In the genomic region with DNA sequence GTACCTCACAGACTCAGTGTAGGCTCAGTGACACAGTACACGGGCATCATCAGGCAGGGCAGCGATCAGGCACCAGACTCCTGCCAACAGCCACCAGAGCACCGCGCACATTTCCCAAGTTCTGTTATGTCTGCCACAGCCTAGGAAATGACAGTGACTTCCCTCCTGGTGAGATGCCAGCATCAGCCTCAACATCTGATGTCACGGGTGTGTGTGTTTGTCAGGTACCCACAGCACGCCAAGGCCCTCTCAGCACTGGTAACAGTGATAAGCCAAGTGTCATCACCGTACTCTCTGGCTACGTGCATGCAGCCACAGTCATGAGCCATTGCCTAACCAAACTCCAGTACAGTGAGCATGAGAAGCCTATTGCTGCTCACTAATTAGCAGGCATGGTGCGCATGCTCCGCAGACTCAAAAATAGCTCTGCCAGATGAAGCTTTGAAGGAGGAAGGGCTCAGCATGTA, we compare ENCODE assay signal across 11 mouse cellular contexts. TPM values are rescaled to one million over a fixed set of nuclear protein-coding genes. Genes with fewer than 3 reads are reported as not detected.
DNase-seq lines count a peak whose midpoint lies in the region; ATAC-seq lines count a peak whose summit lies in the region.
"Had no signal": no experiment of that assay in that cellular context is flagged by ENCODE, and none has a peak within 500 bp of the region (broad histone marks: within the 10 kb centered on the region; RNA-seq: fewer than 3 reads in every experiment).

No protein-coding gene starts in this region.

- H3K9ac ChIP-seq in heart, embryonic 15.5 days: no peak overlapping the region
- H3K9ac ChIP-seq: liver, embryonic 14.5 days had no signal

- no peaks in the 10 kb centered on the region for H3K27me3 ChIP-seq in heart, embryonic 15.5 days
- peaks cover 37% of the 10 kb centered on the region for H3K27me3 ChIP-seq in midbrain, embryonic 10.5 days (ENCODE audit: low read depth, poor library complexity, severe bottlenecking)

- intact Hi-C loops in heart, postnatal 14 days (cut with DNase I): no loop called here

- 61% methylated on average over 10 of the region's 10 CpGs for WGBS in heart, embryonic 15.5 days
- WGBS in midbrain, embryonic 10.5 days: 93% methylated on average over 10 of the region's 10 CpGs

- H3K27ac ChIP-seq in heart, embryonic 15.5 days: peak overlapping the region; percentile 46
- H3K27ac ChIP-seq in midbrain, embryonic 10.5 days (replicated peaks): no peak overlapping the region

- no peak for DNase-seq in heart, postnatal 14 days
- peak; percentile 38 for DNase-seq in layer of hippocampus, adult 9-10 months (ENCODE audit: low spot score)
- peak; percentile 24 to 47 for DNase-seq in monocyte, adult 2 months (ENCODE audit: low read depth in 1 of 2, low spot score in 2 of 2)
- DNase-seq in T-cell, adult 2 months (ENCODE audit: low spot score): no peak
- no peak for DNase-seq in midbrain, embryonic 10.5 days (ENCODE audit: low spot score)
- no peak for DNase-seq in gastrocnemius, postnatal 10 days
- DNase-seq: thymus, adult 18-20 months had no signal

- no peaks in the 10 kb centered on the region for H3K9me3 ChIP-seq in heart, embryonic 15.5 days (replicated peaks)
- no peaks in the 10 kb centered on the region for H3K9me3 ChIP-seq in midbrain, embryonic 10.5 days (replicated peaks)

- H3K36me3 ChIP-seq in heart, embryonic 15.5 days: no peaks in the 10 kb centered on the region
- no peaks in the 10 kb centered on the region for H3K36me3 ChIP-seq in midbrain, embryonic 10.5 days

- no peak overlapping the region for H3K4me2 ChIP-seq in heart, embryonic 15.5 days

- H3K4me3 ChIP-seq in heart, embryonic 15.5 days: no peak overlapping the region
- H3K4me3 ChIP-seq in midbrain, embryonic 10.5 days: no peak overlapping the region

- ATAC-seq in heart, embryonic 15.5 days (replicated peaks; ENCODE audit: insufficient number of reproducible peaks, insufficient read depth, low FRiP score, low read depth): peak; percentile 57
- ATAC-seq in common myeloid progenitor, adult 5-6 weeks (replicated peaks; ENCODE audit: low read depth, poor library complexity, severe bottlenecking): peak; percentile 53
- ATAC-seq: hindbrain, embryonic 16.5 days had no signal

- peaks cover 24% of the 10 kb centered on the region for H3K4me1 ChIP-seq in heart, embryonic 15.5 days (replicated peaks)
- H3K4me1 ChIP-seq in midbrain, embryonic 10.5 days: peaks cover 25% of the 10 kb centered on the region

RNA-seq across cellular contexts. Expression of a gene that starts 0.7 kb away (rescaled TPM):
- 1.2 and 1.5 TPM in 2 replicates for polyA plus RNA-seq in heart, embryonic 15.5 days (2015; fragmentation: Nextera tagmentation; extraction: Ambion mirVana)
- total RNA-seq in heart, postnatal 14 days (2021): under 1 TPM; 0.67 to 0.71 TPM
- total RNA-seq in common myeloid progenitor, adult 5-6 weeks (2017): 3.1 and 5.8 TPM in 2 replicates
- polyA plus RNA-seq in midbrain, embryonic 10.5 days (2016; fragmentation: Nextera tagmentation; extraction: Ambion mirVana): 0.98 and 1.4 TPM in 2 replicates
- under 1 TPM in 1 of 2 experiments, not detected in 1; 0.56 TPM for total RNA-seq in gastrocnemius, postnatal 10 days (2021)

RNA-seq across cellular contexts. Expression of a gene that starts 10.5 kb away (rescaled TPM):
- polyA plus RNA-seq in heart, embryonic 15.5 days (2015; fragmentation: Nextera tagmentation; extraction: Ambion mirVana): 0.10 and 0.19 TPM in 2 replicates
- under 1 TPM; 0.15 to 0.19 TPM for total RNA-seq in heart, postnatal 14 days (2021)
- not detected in 2 replicates for total RNA-seq in common myeloid progenitor, adult 5-6 weeks (2017)
- 0.06 and 0.09 TPM in 2 replicates for polyA plus RNA-seq in midbrain, embryonic 10.5 days (2016; fragmentation: Nextera tagmentation; extraction: Ambion mirVana)
- total RNA-seq in gastrocnemius, postnatal 10 days (2021): not detected
- polyA plus RNA-seq: hindbrain, embryonic 16.5 days had no signal

RNA-seq across cellular contexts. Expression of a gene that starts 24.3 kb away (rescaled TPM):
- 0.33 and 0.62 TPM in 2 replicates for polyA plus RNA-seq in heart, embryonic 15.5 days (2015; fragmentation: Nextera tagmentation; extraction: Ambion mirVana)
- not detected for total RNA-seq in heart, postnatal 14 days (2021)
- 0.23 TPM in 1 of 2 replicates, not detected in the other for total RNA-seq in common myeloid progenitor, adult 5-6 weeks (2017)
- 0.29 and 0.32 TPM in 2 replicates for polyA plus RNA-seq in midbrain, embryonic 10.5 days (2016; fragmentation: Nextera tagmentation; extraction: Ambion mirVana)
- under 1 TPM in 1 of 2 experiments, not detected in 1; 0.32 TPM for total RNA-seq in gastrocnemius, postnatal 10 days (2021)

Comparison
In these comparisons a context has a peak if more than half of its experiments do, and no peak if none do; other contexts are left out.
1. DNase-seq: peak in layer of hippocampus, adult 9-10 months (single experiment) and monocyte, adult 2 months (2 of 2); none in heart, postnatal 14 days (0 of 2), T-cell, adult 2 months (single experiment), midbrain, embryonic 10.5 days (single experiment) and gastrocnemius, postnatal 10 days (single experiment).